Mouse (Mus musculus): Measurements from ENCODE around the gene Nop14. TPM values are rescaled to one million over a fixed set of nuclear protein-coding genes. Genes with fewer than 3 reads are reported as not detected.
A peak's percentile ranks its signal among the peaks of the same experiment; 100 is the strongest.

The Nop14 gene
- polyA plus RNA-seq (2016; fragmentation: Nextera tagmentation; extraction: Ambion mirVana): 31.7 and 33.9 TPM in 2 replicates

- Histone ChIP-seq H3K9me3 (no peaks in the 10 kb centered on the region), H3K4me1 (peaks cover 16% of the 10 kb centered on the region), H3K27me3 (ENCODE audit: poor library complexity, severe bottlenecking) (peaks cover 10% of the 10 kb centered on the region), H3K27ac (peak within 1 kb of the TSS; percentile 84), H3K36me3 (replicated peaks) (peaks cover 30% of the 10 kb centered on the region), H3K4me3 (peak within 1 kb of the TSS; percentile 81)
- peak; percentile 98 for DNase-seq (ENCODE audit: extremely low spot score, low spot score)
- WGBS: under 1% methylated on average over 60 of the region's 60 CpGs
These were observed at the start of gene Nop14, which contains the start of gene Grk4 for GRCm38 (mm10) chr5:34659686-34660590. Nop14 (minus strand) TSS chr5:34660148. Grk4 (plus strand) TSS chr5:34660379.

- Histone ChIP-seq H3K4me1 (no peaks in the 10 kb centered on the region), H3K9me3 (no peaks in the 10 kb centered on the region), H3K36me3 (replicated peaks) (no peaks in the 10 kb centered on the region), H3K27ac (no peak overlapping the region), H3K4me3 (no peak overlapping the region), H3K27me3 (ENCODE audit: poor library complexity, severe bottlenecking) (no peaks in the 10 kb centered on the region)
- no peak for DNase-seq (ENCODE audit: extremely low spot score, low spot score)
- 87% methylated on average over 1 of the region's 1 CpGs for WGBS
These were observed 48.5 kb upstream of the Nop14 start for GRCm38 (mm10) chr5:34708436-34708835.

- no peak for DNase-seq (ENCODE audit: extremely low spot score, low spot score)
- H3K9me3 ChIP-seq: no peaks in the 10 kb centered on the region
- H3K27ac ChIP-seq: no peak overlapping the region
- no peaks in the 10 kb centered on the region for H3K36me3 ChIP-seq (replicated peaks)
- no peaks in the 10 kb centered on the region for H3K27me3 ChIP-seq (ENCODE audit: poor library complexity, severe bottlenecking)
- no peaks in the 10 kb centered on the region for H3K4me1 ChIP-seq
- no peak overlapping the region for H3K4me3 ChIP-seq
- WGBS: 78% methylated on average over 5 of the region's 5 CpGs
These were observed 35.6 kb upstream of the Nop14 start for GRCm38 (mm10) chr5:34695521-34695920.

DNA sequence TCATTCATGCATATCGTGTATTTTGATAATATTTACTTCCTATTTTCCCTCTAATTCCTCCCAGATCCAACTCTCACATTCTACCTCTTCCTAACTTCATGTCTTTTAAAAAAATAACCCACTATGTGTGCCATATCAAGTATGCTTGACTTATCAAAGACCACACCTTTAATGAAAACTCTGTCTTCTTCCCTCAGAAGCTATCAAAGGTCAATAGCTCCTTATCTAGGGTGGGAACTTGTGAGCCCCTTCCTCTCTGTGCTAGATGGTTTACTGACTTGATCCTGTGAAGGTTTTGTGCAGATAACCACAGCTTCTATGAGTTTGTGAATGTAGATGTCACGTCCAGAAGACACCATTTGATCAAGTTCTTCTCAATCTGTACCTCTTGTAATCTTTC is 32.8 kb upstream of the Nop14 start:
- no peak overlapping the region for H3K4me3 ChIP-seq
- 72% methylated on average over 2 of the region's 2 CpGs for WGBS
- no peak for DNase-seq (ENCODE audit: extremely low spot score, low spot score)
- H3K4me1 ChIP-seq: no peaks in the 10 kb centered on the region
- H3K27me3 ChIP-seq (ENCODE audit: poor library complexity, severe bottlenecking): no peaks in the 10 kb centered on the region
- H3K27ac ChIP-seq: no peak overlapping the region
- H3K36me3 ChIP-seq (replicated peaks): no peaks in the 10 kb centered on the region
- no peaks in the 10 kb centered on the region for H3K9me3 ChIP-seq

DNA sequence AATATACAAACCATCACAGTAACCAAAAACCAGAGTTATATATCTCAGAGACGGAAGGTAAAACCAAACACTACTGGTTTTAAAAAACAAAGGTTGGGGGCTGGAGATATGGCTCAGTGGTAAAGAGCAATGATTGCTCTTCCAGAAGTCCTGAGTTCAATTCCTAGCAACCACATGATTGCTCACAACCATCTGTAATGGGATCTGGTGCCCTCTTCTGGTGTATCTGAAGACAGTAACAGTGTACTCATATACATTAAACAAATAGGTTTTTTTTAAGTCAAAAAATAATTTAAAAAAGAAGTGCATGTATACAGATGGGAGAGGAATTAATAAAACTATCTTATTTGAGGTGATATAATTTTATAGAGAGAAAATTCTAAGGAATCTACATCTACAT is 29.9 kb upstream of the Nop14 start:
- H3K9me3 ChIP-seq: no peaks in the 10 kb centered on the region
- DNase-seq (ENCODE audit: extremely low spot score, low spot score): no peak
- 84% methylated on average over 1 of the region's 1 CpGs for WGBS
- H3K4me3 ChIP-seq: no peak overlapping the region
- no peak overlapping the region for H3K27ac ChIP-seq
- H3K36me3 ChIP-seq (replicated peaks): no peaks in the 10 kb centered on the region
- H3K27me3 ChIP-seq (ENCODE audit: poor library complexity, severe bottlenecking): no peaks in the 10 kb centered on the region
- no peaks in the 10 kb centered on the region for H3K4me1 ChIP-seq

DNA sequence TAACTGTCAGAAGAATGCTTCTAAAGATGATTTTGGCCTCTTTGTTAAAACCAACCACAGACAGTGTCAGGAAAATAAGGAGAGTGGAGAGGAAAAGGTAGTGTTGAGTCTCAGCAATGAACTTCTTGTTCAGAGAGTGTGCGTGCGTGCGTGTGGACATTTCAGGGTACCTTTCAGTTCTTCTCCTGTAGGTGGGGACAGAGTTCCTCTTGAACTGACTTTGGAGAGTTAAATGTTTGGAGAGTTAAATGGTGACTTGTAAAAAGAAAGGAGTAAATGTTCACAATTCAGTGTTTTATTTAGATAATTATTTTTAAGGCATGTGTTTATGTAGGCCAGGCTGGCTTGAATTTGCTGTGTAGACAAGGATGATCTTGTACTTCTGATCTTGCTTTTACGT is 10.3 kb upstream of the Nop14 start:
- Histone ChIP-seq H3K36me3 (replicated peaks) (no peaks in the 10 kb centered on the region), H3K9me3 (no peaks in the 10 kb centered on the region), H3K27me3 (ENCODE audit: poor library complexity, severe bottlenecking) (no peaks in the 10 kb centered on the region), H3K27ac (no peak overlapping the region), H3K4me1 (no peaks in the 10 kb centered on the region), H3K4me3 (no peak overlapping the region)
- 73% methylated on average over 4 of the region's 4 CpGs for WGBS
- DNase-seq (ENCODE audit: extremely low spot score, low spot score): no peak

DNA sequence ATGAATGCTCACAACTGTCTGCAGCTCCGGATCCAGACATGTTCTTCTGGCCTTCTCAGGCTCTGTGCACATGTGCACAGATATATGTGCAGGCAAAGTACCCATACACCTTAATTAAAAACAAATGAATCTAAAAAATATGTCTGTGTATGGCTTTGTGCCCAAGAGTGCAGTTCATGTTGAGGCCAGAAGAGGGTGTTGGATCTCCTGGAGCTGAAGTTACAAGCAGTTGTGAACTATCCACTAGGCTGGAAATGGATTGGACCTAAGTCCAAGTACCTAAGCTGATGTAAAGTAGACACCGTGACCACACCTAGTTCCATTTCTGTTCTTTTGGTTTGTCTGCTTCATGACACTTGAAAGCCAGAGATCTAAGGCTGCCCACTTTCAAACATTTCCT is 9.5 kb upstream of the Nop14 start:
- WGBS: 83% methylated on average over 2 of the region's 2 CpGs
- no peaks in the 10 kb centered on the region for H3K9me3 ChIP-seq
- no peak for DNase-seq (ENCODE audit: extremely low spot score, low spot score)
- no peak overlapping the region for H3K27ac ChIP-seq
- H3K4me1 ChIP-seq: no peaks in the 10 kb centered on the region
- H3K36me3 ChIP-seq (replicated peaks): no peaks in the 10 kb centered on the region
- H3K27me3 ChIP-seq (ENCODE audit: poor library complexity, severe bottlenecking): no peaks in the 10 kb centered on the region
- H3K4me3 ChIP-seq: no peak overlapping the region

DNA sequence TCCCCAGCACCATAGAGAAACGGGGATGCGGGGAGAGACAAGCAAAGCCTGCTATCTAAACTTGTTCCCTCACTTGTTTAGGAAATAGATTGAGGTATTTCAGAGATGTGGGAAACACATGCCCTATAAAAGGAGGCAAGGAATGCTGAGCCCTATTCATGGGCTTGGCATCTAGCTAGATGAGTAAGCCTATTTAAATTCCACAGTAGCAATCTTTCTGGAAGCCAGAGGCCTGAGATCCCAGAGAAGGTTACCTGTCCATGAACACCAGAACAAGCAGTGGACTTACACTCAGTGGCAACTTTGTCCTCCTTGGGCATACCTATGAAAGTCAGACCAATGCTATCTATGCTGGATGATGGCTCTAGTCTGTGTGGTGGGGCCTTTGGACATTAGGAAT is 3.3 kb upstream of the Nop14 start:
- 100% methylated on average over 2 of the region's 2 CpGs for WGBS
- peaks cover 10% of the 10 kb centered on the region for H3K27me3 ChIP-seq (ENCODE audit: poor library complexity, severe bottlenecking)
- no peak overlapping the region for H3K4me3 ChIP-seq
- peaks cover under 1% of the 10 kb centered on the region for H3K36me3 ChIP-seq (replicated peaks)
- H3K9me3 ChIP-seq: no peaks in the 10 kb centered on the region
- H3K27ac ChIP-seq: no peak overlapping the region
- peaks cover 16% of the 10 kb centered on the region for H3K4me1 ChIP-seq
- no peak for DNase-seq (ENCODE audit: extremely low spot score, low spot score)

GRCm38 (mm10) chr5:34661909-34662308 is 2.0 kb upstream of the Nop14 start:
- Histone ChIP-seq H3K4me3 (no peak overlapping the region), H3K27me3 (ENCODE audit: poor library complexity, severe bottlenecking) (peaks cover 10% of the 10 kb centered on the region), H3K36me3 (replicated peaks) (peaks cover 11% of the 10 kb centered on the region), H3K9me3 (no peaks in the 10 kb centered on the region), H3K27ac (no peak overlapping the region), H3K4me1 (peaks cover 16% of the 10 kb centered on the region)
- WGBS: 83% methylated on average over 4 of the region's 4 CpGs
- DNase-seq (ENCODE audit: extremely low spot score, low spot score): no peak

DNA sequence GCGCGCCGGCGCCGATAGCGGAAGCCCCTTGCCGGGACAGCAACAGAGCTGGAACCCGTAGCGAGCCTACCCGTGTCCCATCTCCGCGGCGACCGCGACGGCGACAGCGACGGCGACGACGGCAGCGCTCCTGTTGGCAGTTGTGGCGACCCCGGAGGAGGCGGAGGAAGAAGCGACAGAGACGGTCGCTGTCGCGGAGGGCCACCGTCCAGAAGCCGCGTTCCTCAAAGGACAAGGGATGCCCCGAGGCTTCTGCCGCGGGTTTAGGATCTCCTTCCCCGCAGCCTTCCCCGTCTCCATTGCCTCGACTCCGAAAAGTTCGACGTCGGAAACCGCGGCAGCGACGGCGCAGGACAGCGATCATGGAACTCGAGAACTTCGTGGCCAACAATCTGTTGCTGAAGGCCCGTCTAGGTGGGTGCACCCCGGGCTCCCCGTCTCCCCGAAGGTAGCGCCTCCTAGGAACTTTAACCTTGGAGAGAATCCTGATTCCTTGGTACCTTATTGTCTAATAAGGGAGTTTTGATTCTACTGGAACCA is 713 bp upstream of the Nop14 start:
- Histone ChIP-seq H3K27ac (peak overlapping the region; percentile 84), H3K27me3 (ENCODE audit: poor library complexity, severe bottlenecking) (peaks cover 10% of the 10 kb centered on the region), H3K4me1 (peaks cover 16% of the 10 kb centered on the region), H3K9me3 (no peaks in the 10 kb centered on the region), H3K4me3 (peak overlapping the region; percentile 81), H3K36me3 (replicated peaks) (peaks cover 22% of the 10 kb centered on the region)
- WGBS: under 1% methylated on average over 57 of the region's 57 CpGs
- DNase-seq (ENCODE audit: extremely low spot score, low spot score): no peak

DNA sequence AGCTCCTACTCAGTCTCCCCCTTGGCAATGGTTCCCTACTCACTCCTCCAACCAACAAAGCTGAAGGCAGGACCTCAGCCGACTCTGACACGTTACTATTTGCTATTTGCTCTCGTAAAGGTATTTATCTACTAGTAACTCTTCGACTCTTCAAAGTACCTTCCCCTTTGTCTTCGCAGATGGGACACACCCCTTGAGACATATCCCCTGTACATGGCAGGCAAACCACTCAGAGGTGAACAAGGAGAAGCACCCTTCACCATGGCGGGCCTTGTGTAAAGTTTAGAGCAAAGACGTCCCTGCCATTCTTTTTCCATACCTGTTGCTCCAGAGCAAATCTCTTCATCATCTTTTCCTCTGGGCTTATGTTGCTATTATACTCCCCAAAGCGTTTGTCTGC is 2.4 kb downstream of the Nop14 start:
- DNase-seq (ENCODE audit: extremely low spot score, low spot score): no peak
- no peak overlapping the region for H3K4me3 ChIP-seq
- 93% methylated on average over 8 of the region's 8 CpGs for WGBS
- H3K27me3 ChIP-seq (ENCODE audit: poor library complexity, severe bottlenecking): peaks cover 10% of the 10 kb centered on the region
- peaks cover 53% of the 10 kb centered on the region for H3K36me3 ChIP-seq (replicated peaks)
- H3K9me3 ChIP-seq: no peaks in the 10 kb centered on the region
- peaks cover 16% of the 10 kb centered on the region for H3K4me1 ChIP-seq
- no peak overlapping the region for H3K27ac ChIP-seq

GRCm38 (mm10) chr5:34654881-34655280 is 5.1 kb downstream of the Nop14 start:
- H3K4me3 ChIP-seq: no peak overlapping the region
- H3K27ac ChIP-seq: no peak overlapping the region
- H3K27me3 ChIP-seq (ENCODE audit: poor library complexity, severe bottlenecking): no peaks in the 10 kb centered on the region
- peaks cover 8% of the 10 kb centered on the region for H3K4me1 ChIP-seq
- H3K9me3 ChIP-seq: no peaks in the 10 kb centered on the region
- no peak for DNase-seq (ENCODE audit: extremely low spot score, low spot score)
- whole genome bisulfite sequencing: 94% methylated on average over 9 of the region's 9 CpGs
- peaks cover 80% of the 10 kb centered on the region for H3K36me3 ChIP-seq (replicated peaks)

GRCm38 (mm10) chr5:34652961-34653360 is 7.0 kb downstream of the Nop14 start:
- no peaks in the 10 kb centered on the region for H3K4me1 ChIP-seq
- peaks cover 96% of the 10 kb centered on the region for H3K36me3 ChIP-seq (replicated peaks)
- H3K4me3 ChIP-seq: no peak overlapping the region
- WGBS: 90% methylated on average over 5 of the region's 5 CpGs
- H3K27me3 ChIP-seq (ENCODE audit: poor library complexity, severe bottlenecking): no peaks in the 10 kb centered on the region
- H3K27ac ChIP-seq: no peak overlapping the region
- no peak for DNase-seq (ENCODE audit: extremely low spot score, low spot score)
- no peaks in the 10 kb centered on the region for H3K9me3 ChIP-seq

All from forebrain, embryonic 10.5 days (tissue).